Mouse (Mus musculus) stomach, adult 2 months (tissue): Measurements from ENCODE around the gene Sympk. TPM values are rescaled to one million over a fixed set of nuclear protein-coding genes. Genes with fewer than 3 reads are reported as not detected.

Source experiments
- polyA plus RNA-seq: library from polyadenylated mRNA; depleted of rRNA; stranded (reverse); fragments of >200 nt; gene quantifications from 2 replicates; pipeline ENCODE4 v1.2.3, GENCODE M21; 2012; rRNA removed

Sympk gene
- polyA plus RNA-seq = 47.9 and 60.8 TPM in 2 replicates

DNA sequence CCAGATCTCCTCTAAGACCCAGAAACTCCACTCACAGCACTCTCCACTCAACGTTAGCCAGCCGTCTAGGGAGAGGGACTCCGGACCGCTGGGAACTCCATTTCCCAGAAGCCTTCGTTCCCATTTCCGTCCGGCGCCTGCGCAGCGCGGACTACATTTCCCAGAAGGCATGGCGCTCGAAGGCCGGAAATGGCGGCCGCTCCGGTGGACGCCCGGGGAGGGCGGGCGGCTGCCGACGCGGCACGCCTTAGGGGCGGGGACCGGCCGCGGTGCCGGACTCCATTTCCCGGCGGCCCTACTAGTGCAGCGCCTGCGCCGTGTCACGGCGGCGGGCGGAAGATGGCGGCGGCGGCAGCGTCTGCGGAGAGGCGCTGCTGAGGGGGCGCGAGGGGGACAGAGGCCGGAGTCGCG is at the start of gene Sympk:
Gene Sympk, plus strand, starts transcription at position 282 of the 411 bp plus-strand sequence.

DNA sequence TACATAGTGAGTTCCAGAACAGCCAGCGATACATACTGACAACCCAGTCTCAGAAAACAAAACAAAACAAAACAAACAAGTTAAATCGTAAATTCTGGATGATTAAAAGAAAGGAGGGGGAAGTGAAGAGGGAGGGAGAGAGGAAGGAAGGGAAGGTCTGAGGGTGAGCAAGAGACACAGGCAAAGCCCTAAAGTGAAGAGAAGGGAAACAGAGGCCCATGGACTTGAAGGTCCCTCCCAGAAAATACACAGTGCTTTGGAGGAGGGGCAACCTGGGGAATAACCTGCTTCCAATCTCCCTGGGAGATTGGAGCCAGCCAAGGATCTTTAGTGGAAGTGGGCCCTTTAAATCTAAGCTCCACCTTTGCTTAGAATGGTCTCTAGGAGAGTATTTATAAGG is 37.1 kb upstream of the Sympk start, which contains the start of gene Nanos2:
Gene Nanos2, plus strand, starts transcription at position 301 of the 400 bp plus-strand sequence.

DNA sequence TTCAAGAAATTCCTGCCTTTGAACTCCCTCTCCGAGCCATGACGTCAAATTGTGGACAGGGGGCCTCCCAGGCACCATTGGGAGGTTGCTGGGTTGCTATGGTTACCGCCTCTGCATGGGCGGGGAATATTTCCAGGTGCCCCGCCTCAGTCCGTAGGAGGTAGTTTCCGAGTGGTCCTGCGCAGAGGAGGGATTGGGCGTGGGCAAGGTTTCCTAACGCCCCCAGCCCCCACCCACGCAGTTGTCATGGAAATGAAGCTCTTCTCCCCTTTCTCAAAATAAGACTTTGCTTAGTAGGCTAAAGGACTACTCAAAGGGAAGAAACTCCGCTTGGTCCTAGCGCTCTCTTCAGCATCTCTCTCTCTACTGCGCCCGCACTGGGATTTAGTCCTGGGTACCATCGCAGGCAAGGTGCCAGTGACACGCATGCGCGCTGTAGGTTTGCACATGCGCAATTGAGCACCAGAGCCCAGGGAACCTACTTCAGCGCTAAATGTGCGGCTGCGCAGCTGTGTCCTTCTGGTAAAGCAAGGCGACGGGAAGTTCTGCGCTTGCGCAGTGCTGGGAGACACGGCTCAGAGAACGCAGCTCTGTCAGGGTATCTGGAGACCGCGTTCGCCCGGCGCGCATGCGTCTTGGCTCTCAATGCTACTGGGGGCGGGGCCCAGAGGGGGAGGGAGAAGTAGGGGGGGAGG is 33.4 kb upstream of the Sympk start, which contains the start of gene Mypop:
Gene Mypop, plus strand, starts transcription at position 645 of the 695 bp plus-strand sequence.

DNA sequence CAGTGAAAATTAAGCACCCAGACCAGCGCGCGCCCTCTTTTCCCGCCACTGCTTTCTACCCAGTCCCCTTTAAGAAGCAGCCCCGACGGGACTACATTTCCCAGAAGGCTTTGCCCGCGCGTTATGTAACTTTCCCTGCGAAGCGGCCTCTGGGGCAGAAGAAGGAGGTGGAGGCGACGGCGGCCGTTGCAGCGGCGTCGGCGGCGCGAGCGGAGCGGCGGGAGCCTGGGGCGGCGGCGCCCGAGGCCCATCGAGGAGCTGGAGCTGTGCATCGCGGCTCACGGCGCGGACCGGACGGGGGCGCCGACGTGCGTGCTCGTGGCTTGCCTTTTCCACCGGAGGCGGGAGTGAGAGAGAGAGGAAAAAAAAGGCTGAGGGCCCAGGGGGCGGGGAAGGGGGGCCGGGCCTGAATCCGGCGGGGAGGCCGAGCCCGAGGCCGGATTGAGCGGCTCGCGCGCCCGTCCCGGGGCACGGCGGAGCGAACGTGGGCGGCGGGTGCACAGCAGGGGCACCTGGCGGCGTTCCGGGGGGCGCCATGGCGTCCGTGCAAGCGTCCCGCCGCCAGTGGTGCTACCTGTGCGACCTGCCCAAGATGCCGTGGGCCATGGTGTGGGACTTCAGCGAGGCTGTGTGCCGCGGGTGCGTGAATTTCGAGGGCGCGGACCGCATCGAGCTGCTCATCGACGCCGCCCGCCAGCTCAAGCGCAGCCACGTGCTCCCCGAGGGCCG is 20.1 kb upstream of the Sympk start, which contains the start of gene Irf2bp1:
Gene Irf2bp1, plus strand, starts transcription at position 143 of the 729 bp plus-strand sequence.

DNA sequence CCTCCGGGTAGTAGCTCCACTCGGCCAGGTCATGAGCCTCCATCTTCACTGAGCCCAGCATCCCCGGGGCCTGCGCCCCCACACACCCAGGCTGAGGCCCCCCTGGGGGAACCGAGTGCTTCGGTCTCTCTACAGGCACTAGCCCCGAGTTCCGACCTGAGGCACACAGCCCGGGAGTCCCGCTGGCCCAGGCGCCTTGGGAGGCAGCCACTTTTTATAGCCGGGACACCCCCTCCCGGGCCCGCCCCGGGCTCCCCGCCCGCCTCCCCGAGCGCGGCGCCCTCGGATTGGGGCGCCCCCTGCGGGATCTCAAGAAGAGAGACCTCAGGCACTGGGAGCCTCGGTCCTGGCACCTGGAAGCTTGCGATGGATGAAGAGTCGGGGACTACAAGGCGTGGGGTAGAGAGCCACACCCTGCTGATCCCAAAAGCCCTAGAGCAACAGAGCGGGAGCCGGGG is 791 bp upstream of the Sympk start, which contains the start of gene Foxa3:
Gene Foxa3, minus strand, starts transcription at position 182 of the 458 bp plus-strand sequence.

DNA sequence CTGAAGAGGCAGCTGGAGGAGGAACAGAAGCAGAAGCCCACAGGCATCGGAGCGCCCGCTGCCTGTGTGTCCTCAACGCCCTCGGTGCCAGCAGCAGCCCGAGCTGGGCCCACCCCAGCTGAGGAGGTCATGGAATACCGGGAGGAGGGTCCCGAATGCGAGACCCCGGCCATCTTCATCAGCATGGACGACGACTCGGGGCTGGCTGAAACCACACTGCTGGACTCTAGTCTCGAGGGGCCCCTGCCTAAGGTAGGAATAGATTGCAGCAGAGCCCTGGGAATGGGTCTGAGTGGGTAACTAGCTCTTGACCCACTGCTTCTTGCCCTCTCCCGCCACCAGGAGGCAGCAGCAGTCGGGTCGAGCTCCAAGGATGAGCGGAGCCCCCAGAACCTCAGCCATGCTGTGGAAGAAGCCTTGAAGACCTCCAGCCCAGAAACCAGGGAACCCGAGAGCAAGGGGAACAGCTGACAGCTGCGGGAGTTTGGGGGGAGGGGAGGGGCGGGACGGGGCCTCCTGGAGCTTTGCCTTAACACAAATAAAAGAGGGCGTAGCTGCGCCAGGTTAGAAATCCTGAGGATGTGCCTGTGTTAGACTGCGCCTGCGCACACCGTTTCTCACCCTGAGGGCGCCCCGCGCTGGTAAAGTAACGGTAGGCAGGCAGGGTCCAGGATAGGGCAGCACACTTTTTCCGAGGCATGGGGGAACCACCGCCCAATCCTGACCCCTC is 30.0 kb downstream of the Sympk start, which contains the start of gene Rsph6a:
Gene Rsph6a, plus strand, starts transcription at position 644 of the 730 bp plus-strand sequence.

DNA sequence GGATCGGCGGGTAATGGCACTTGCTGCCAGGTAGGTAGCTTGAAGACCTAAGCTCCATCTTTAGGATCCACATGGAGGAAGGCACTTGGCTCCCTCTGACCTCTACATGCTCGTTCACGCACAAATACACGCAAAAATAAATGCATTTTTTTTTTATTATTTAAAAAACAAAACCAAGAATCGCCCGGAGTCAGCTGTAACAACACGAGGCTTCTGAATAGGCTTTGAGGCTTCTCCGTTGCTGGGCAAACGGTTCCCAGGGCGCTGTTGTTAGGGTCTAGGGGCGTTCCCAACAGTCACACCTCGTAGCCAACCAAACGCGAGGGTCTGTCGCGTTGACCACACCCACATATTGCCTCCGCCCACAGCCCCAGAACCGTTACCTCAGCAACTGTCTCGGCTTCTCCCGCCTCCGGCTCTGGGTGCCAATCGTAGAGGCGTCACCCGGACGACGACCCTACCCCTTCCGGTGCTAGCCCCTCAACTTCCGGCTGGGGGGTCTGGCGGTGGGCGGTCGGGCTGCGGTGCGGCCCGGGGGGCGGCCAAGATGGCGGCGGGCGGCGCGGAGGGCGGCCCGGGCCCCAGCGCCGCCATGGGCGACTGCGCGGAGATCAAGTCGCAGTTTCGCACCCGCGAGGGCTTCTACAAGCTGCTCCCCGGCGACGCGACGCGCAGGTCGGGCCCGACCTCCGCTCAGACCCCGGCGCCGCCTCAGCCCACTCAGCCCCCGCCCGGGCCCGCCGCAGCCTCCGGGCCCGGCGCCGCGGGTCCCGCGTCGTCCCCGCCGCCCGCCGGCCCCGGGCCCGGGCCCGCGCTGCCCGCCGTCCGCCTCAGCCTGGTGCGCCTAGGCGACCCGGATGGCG is 51.8 kb downstream of the Sympk start, which contains the start of gene Dmwd:
Gene Dmwd, plus strand, starts transcription at position 505 of the 863 bp plus-strand sequence.

DNA sequence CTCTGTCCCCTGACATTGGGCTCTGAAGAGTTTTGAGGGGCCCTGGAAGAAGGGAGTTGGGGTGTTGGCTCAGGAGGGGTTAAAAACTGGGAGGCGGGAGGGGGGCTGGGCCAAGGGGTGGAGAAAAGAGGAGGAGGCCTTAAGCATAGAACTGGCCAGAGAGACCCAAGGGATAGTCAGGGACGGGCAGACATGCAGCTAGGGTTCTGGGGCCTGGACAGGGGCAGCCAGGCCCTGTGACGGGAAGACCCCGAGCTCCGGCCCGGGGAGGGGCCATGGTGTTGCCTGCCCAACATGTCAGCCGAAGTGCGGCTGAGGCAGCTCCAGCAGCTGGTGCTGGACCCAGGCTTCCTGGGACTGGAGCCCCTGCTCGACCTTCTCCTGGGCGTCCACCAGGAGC is 59.5 kb downstream of the Sympk start, which contains the start of gene Dmpk:
Gene Dmpk, plus strand, starts transcription at position 149 of the 400 bp plus-strand sequence.

DNA sequence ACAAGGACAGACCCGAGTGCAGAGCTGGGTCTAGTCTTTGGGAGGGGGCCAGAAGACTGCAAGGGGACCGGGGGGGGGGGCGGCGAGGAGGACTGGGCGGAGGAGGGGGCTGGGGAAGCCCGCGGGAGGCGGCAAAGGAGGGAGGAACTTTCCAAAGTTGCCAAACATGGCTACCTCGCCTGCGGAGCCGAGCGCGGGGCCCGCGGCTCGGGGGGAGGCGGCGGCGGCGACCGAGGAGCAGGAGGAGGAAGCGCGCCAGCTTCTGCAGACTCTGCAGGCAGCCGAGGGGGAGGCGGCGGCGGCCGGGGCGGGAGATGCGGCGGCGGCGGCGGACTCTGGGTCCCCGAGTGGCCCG is 70.3 kb downstream of the Sympk start, which contains the start of gene Six5:
Gene Six5, plus strand, starts transcription at position 124 of the 355 bp plus-strand sequence.

Other genes with a start within 250 kb of the Sympk start
- gene Psg19, start 225.9 kb upstream of the Sympk start, polyA plus RNA-seq = not detected in 2 replicates
- 0.10 TPM in 1 of 2 replicates, not detected in the other for gene Psg17, start 202.8 kb upstream of the Sympk start, polyA plus RNA-seq
- 2.3 and 2.9 TPM in 2 replicates for gene Mill2, start 184.4 kb upstream of the Sympk start, polyA plus RNA-seq
- 181 and 289 TPM in 2 replicates for gene Pglyrp1, start 153.0 kb upstream of the Sympk start, polyA plus RNA-seq
- gene Ccdc61, start 114.0 kb upstream of the Sympk start, polyA plus RNA-seq = 14.5 and 18.4 TPM in 2 replicates
- 0.28 and 0.38 TPM in 2 replicates for gene Nova2, start 98.5 kb upstream of the Sympk start, polyA plus RNA-seq
- gene Nanos2, start 37.0 kb upstream of the Sympk start, polyA plus RNA-seq = not detected in 2 replicates
- 5.5 and 6.7 TPM in 2 replicates for gene Mypop, start 33.1 kb upstream of the Sympk start, polyA plus RNA-seq
- gene Irf2bp1, start 20.3 kb upstream of the Sympk start, polyA plus RNA-seq = 18.4 and 26.7 TPM in 2 replicates
- gene Foxa3, start 839 bp upstream of the Sympk start, polyA plus RNA-seq = 50.7 and 52.1 TPM in 2 replicates
- gene Rsph6a, start 30.3 kb downstream of the Sympk start, polyA plus RNA-seq = 0.18 TPM in 1 of 2 replicates, not detected in the other
- 21.7 and 24.0 TPM in 2 replicates for gene Dmwd, start 51.9 kb downstream of the Sympk start, polyA plus RNA-seq
- gene Dmpk, start 59.5 kb downstream of the Sympk start, polyA plus RNA-seq = 706 and 850 TPM in 2 replicates
- 27.1 and 28.4 TPM in 2 replicates for gene Six5, start 70.2 kb downstream of the Sympk start, polyA plus RNA-seq
- gene Gm4969, start 94.0 kb downstream of the Sympk start, polyA plus RNA-seq = 0.05 and 0.11 TPM in 2 replicates
- gene Fbxo46, start 95.5 kb downstream of the Sympk start, polyA plus RNA-seq = 4.7 and 6.4 TPM in 2 replicates
- gene Qpctl, start 124.9 kb downstream of the Sympk start, polyA plus RNA-seq = 7.6 and 10.2 TPM in 2 replicates
- gene Snrpd2, start 125.3 kb downstream of the Sympk start, polyA plus RNA-seq = 3.1 and 3.8 TPM in 2 replicates
- 0.16 and 0.48 TPM in 2 replicates for gene Gipr, start 141.8 kb downstream of the Sympk start, polyA plus RNA-seq
- 25.7 and 35.9 TPM in 2 replicates for gene Eml2, start 152.0 kb downstream of the Sympk start, polyA plus RNA-seq
- 5.0 and 5.8 TPM in 2 replicates for gene Gpr4, start 188.2 kb downstream of the Sympk start, polyA plus RNA-seq
- gene Opa3, start 204.0 kb downstream of the Sympk start, polyA plus RNA-seq = 15.9 and 16.9 TPM in 2 replicates
- gene Vasp, start 247.4 kb downstream of the Sympk start, polyA plus RNA-seq = 232 and 302 TPM in 2 replicates